Mouse (Mus musculus): ENCODE measurements around the gene Hapln4. TPM values are rescaled to one million over a fixed set of nuclear protein-coding genes. Genes with fewer than 3 reads are reported as not detected.
"Not testable (repeated sequence)": the region's sequence is repeated elsewhere in the genome, so short reads cannot be mapped to it uniquely, and the experiment has no call there.

Hapln4 gene
- polyA plus RNA-seq (2015; fragmentation: Nextera tagmentation; extraction: Ambion mirVana): 0.05 and 0.06 TPM in 2 replicates

DNA sequence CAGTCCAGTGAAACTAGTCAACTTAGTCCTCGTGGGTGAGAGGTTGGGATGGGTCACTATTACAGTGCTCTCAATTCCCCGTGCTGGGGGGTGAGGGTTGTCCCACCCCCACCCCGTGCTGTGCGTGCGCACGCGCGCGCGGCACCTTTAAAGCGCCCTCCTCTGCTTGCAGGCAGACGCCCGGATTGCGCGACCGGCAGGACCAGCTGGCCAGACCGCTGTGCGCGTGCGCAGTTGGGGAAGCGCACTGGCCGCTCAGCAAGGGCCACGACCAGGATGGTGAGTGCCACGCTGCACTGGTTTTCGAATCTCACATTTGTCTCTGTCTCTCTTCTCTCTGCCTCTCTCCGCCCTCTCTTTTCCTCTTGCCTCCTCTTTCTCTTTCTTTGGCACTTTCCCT, at the start of gene Hapln4:
Gene Hapln4, plus strand, starts transcription at position 173 of the 400 bp plus-strand sequence.
- H3K27me3 ChIP-seq: peaks cover 76% of the 10 kb centered on the region
- H3K9me3 ChIP-seq (replicated peaks): no peaks in the 10 kb centered on the region
- no peak for ATAC-seq (ENCODE audit: insufficient read depth)
- peak within 1 kb of the TSS; percentile 40 for H3K4me3 ChIP-seq (replicated peaks)
- H3K27ac ChIP-seq (replicated peaks): no peak within 1 kb of the TSS
- no peak within 1 kb of the TSS for H3K9ac ChIP-seq
- H3K36me3 ChIP-seq (replicated peaks): no peaks in the 10 kb centered on the region
- WGBS (ENCODE audit: insufficient replicate concordance): 1% methylated on average over 26 of the region's 26 CpGs
- peak within 1 kb of the TSS; percentile 62 for H3K4me2 ChIP-seq
- peaks cover 22% of the 10 kb centered on the region for H3K4me1 ChIP-seq (replicated peaks)

DNA sequence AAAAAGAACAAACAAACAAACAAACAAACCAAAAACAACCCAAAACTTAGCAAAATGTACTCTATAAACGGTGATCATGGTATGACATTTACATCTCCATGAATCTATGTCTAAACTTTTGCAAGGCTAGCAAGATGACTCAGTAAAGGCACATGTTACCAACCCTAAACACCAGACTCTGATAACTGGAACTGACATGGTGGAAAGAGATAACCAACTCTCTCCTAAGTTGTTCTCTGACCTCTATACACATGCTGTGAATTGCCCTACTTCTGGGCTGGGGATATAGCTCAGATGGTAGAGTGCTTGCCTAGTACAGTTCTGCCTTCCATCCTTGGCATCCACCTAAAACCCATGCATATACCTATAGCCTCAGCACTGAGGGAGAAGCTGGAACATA, 45.3 kb upstream of the Hapln4 start:
- peaks cover 56% of the 10 kb centered on the region for H3K4me1 ChIP-seq (replicated peaks)
- no peaks in the 10 kb centered on the region for H3K27me3 ChIP-seq
- peak overlapping the region; percentile 45 for H3K4me2 ChIP-seq
- H3K9me3 ChIP-seq (replicated peaks): no peaks in the 10 kb centered on the region
- H3K36me3 ChIP-seq (replicated peaks): peaks cover 37% of the 10 kb centered on the region
- H3K4me3 ChIP-seq (replicated peaks): no peak overlapping the region
- no peak overlapping the region for H3K9ac ChIP-seq
- ATAC-seq (ENCODE audit: insufficient read depth): peak; percentile 40
- WGBS (ENCODE audit: insufficient replicate concordance): 49% methylated on average over 1 of the region's 1 CpGs
- H3K27ac ChIP-seq (replicated peaks): peak overlapping the region; percentile 81

GRCm38 (mm10) chr8:70041885-70042546, 41.2 kb upstream of the Hapln4 start:
- no peaks in the 10 kb centered on the region for H3K9me3 ChIP-seq (replicated peaks)
- H3K4me1 ChIP-seq (replicated peaks): peaks cover 65% of the 10 kb centered on the region
- H3K27ac ChIP-seq (replicated peaks): peak overlapping the region; percentile 89
- peak overlapping the region; percentile 99 for H3K4me3 ChIP-seq (replicated peaks)
- ATAC-seq (ENCODE audit: insufficient read depth): peak; percentile 47
- H3K27me3 ChIP-seq: no peaks in the 10 kb centered on the region
- H3K36me3 ChIP-seq (replicated peaks): peaks cover 13% of the 10 kb centered on the region; the same call in 1 of the 2 replicates
- under 1% methylated on average over 47 of the region's 47 CpGs for WGBS (ENCODE audit: insufficient replicate concordance)
- peak overlapping the region; percentile 94 for H3K4me2 ChIP-seq
- H3K9ac ChIP-seq: peak overlapping the region; percentile 97

DNA sequence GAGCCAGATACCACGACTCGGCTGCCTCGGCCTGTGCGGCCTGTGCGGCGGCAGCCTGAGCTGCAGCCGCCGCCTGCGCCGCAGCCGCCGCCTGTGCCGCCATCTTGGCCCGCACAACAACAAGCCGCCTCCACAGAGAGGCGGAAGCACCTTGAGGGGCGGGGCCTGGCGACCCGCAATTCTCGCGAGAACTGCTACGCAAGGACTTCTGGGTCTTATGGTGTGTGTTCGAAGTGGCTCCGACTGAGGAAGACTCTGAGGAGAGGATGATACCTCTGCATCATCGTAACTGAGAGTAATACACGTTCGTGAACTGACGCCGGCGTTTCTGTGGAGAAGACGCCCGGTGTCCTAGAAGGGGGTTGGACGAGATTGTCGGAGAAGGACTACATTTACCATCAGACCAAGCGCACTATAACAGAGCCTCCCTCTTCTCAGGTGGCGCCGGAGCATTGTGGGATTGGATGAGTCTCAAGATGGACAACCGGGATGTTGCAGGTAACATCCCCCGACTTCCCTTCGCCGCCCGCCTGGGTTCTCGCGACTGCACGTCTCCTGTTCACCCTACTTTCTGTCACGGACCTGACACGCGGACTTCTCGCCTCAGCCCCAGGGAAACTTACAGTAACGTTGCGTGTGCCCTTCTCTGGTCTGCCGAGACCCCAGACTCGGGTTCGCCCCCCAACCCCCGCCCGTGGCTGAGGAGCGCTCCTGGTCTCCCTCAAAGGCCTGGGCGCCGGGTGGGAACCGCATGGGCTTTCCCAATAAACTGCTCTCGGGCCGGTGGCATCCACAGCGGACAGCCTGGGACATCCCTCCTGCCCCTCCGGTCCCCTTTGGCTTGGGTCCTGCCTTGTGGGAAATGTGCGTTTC, 40.4 kb upstream of the Hapln4 start, which contains the start of the genes Mau2 and Sugp1:
Gene Mau2, minus strand, starts transcription at position 152 of the 873 bp plus-strand sequence.
Gene Sugp1, plus strand, starts transcription at position 231 of the 873 bp plus-strand sequence.
- peak within 1 kb of the TSS; percentile 97 for H3K9ac ChIP-seq
- WGBS (ENCODE audit: insufficient replicate concordance): under 1% methylated on average over 65 of the region's 65 CpGs
- H3K9me3 ChIP-seq (replicated peaks): no peaks in the 10 kb centered on the region
- peak within 1 kb of the TSS; percentile 99 for H3K4me3 ChIP-seq (replicated peaks)
- no peaks in the 10 kb centered on the region for H3K27me3 ChIP-seq
- 0 out of 2 replicates have a peak, but pooled peaks cover 8% of the 10 kb centered on the region for H3K36me3 ChIP-seq (replicated peaks)
- ATAC-seq (ENCODE audit: insufficient read depth): peak; percentile 92
- H3K4me1 ChIP-seq (replicated peaks): peaks cover 57% of the 10 kb centered on the region
- H3K4me2 ChIP-seq: peak within 1 kb of the TSS; percentile 94
- H3K27ac ChIP-seq (replicated peaks): peak within 1 kb of the TSS; percentile 89

GRCm38 (mm10) chr8:70043996-70044395, 39.3 kb upstream of the Hapln4 start:
- H3K9ac ChIP-seq: peak overlapping the region; percentile 97; the same call in 1 of the 2 replicates
- no peaks in the 10 kb centered on the region for H3K27me3 ChIP-seq
- ATAC-seq (ENCODE audit: insufficient read depth): no peak
- peak overlapping the region; percentile 99 for H3K4me3 ChIP-seq (replicated peaks)
- peak overlapping the region; percentile 94 for H3K4me2 ChIP-seq
- 71% methylated on average over 5 of the region's 5 CpGs for WGBS (ENCODE audit: insufficient replicate concordance)
- no peaks in the 10 kb centered on the region for H3K9me3 ChIP-seq (replicated peaks)
- peaks cover 16% of the 10 kb centered on the region; the same call in 1 of the 2 replicates for H3K36me3 ChIP-seq (replicated peaks)
- no peak overlapping the region for H3K27ac ChIP-seq (replicated peaks)
- peaks cover 46% of the 10 kb centered on the region for H3K4me1 ChIP-seq (replicated peaks)

- no peak overlapping the region for H3K4me3 ChIP-seq (replicated peaks)
- H3K4me2 ChIP-seq: no peak overlapping the region
- no peak overlapping the region for H3K9ac ChIP-seq
- H3K27ac ChIP-seq (replicated peaks): no peak overlapping the region
- peaks cover 54% of the 10 kb centered on the region for H3K36me3 ChIP-seq (replicated peaks)
- H3K4me1 ChIP-seq (replicated peaks): peaks cover under 1% of the 10 kb centered on the region; the same call in 1 of the 2 replicates
- H3K27me3 ChIP-seq: no peaks in the 10 kb centered on the region
- ATAC-seq (ENCODE audit: insufficient read depth): no peak
- H3K9me3 ChIP-seq (replicated peaks): no peaks in the 10 kb centered on the region
Measured at GRCm38 (mm10) chr8:70049662-70050061, 33.6 kb upstream of the Hapln4 start.

DNA sequence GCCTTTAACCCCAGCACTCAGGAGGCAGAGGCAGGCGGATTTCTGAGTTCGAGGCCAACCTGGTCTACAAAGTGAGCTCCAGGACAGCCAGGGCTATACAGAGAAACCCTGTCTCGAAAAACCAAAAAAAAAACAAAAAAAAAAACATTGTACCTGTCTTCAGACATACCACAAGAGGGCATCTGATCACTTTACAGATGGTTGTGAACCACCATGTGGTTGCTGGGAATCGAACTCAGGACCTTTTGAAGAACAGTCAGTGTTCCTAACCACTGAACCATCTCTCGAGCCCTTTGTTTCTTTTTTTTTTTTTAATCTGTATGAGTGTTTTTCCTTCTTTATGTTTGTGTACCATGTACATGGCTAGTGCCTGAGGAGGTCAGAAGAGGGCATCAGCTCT, 32.8 kb upstream of the Hapln4 start:
- not testable (repeated sequence) for H3K27me3 ChIP-seq; H3K4me1 ChIP-seq (replicated peaks); H3K9ac ChIP-seq; ATAC-seq (ENCODE audit: insufficient read depth); H3K4me2 ChIP-seq; H3K9me3 ChIP-seq (replicated peaks); H3K27ac ChIP-seq (replicated peaks); H3K4me3 ChIP-seq (replicated peaks)
- peaks cover 61% of the 10 kb centered on the region for H3K36me3 ChIP-seq (replicated peaks)
- 78% methylated on average over 5 of the region's 5 CpGs for WGBS (ENCODE audit: insufficient replicate concordance)

GRCm38 (mm10) chr8:70057721-70058120, 25.5 kb upstream of the Hapln4 start:
- H3K4me3 ChIP-seq (replicated peaks): no peak overlapping the region
- H3K4me1 ChIP-seq (replicated peaks): no peaks in the 10 kb centered on the region
- H3K36me3 ChIP-seq (replicated peaks): peaks cover 86% of the 10 kb centered on the region
- no peak overlapping the region for H3K4me2 ChIP-seq
- H3K9ac ChIP-seq: no peak overlapping the region
- no peaks in the 10 kb centered on the region for H3K9me3 ChIP-seq (replicated peaks)
- no peak for ATAC-seq (ENCODE audit: insufficient read depth)
- no peak overlapping the region for H3K27ac ChIP-seq (replicated peaks)
- WGBS (ENCODE audit: insufficient replicate concordance): 72% methylated on average over 1 of the region's 1 CpGs
- no peaks in the 10 kb centered on the region for H3K27me3 ChIP-seq

DNA sequence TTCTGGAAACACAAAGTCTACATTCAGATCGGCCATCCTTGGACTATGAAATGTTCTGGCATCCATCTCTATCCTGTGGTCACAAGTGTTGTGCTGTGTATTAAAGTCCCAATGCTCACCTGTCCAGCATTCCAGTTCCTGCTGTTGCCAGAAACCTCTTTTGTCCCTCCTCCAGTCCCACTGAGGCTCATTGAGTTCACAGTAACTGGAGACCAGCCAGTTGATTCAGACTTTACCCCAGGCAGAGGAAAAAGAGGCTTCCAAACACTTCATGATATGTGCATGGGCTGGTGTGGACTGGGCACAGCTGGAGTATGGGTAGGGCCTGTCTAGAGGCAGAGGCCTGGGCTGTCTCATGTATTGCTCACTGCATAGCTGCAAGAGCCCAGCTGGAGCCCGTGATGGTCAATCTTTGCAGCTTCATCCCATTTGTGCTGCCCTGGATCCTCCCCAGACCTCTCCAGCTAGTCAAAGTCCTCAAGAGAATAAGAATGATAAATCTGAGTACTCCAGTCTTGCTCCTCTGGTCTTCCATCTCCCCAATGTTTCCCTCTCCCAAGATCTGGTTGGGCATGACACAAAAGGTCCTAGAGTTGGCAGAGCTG, 11.3 kb upstream of the Hapln4 start:
- no peak for ATAC-seq (ENCODE audit: insufficient read depth)
- Histone ChIP-seq H3K4me1 (replicated peaks) (peaks cover 14% of the 10 kb centered on the region), H3K36me3 (replicated peaks) (peaks cover 34% of the 10 kb centered on the region), H3K9ac (no peak overlapping the region), H3K4me3 (replicated peaks) (no peak overlapping the region), H3K27ac (replicated peaks) (no peak overlapping the region), H3K4me2 (0 out of 2 replicates have a peak overlapping the region, but pooled peaks have one; percentile 65), H3K27me3 (0 out of 2 replicates have a peak, but pooled peaks cover 3% of the 10 kb centered on the region), H3K9me3 (replicated peaks) (no peaks in the 10 kb centered on the region)
- 74% methylated on average over 2 of the region's 2 CpGs for WGBS (ENCODE audit: insufficient replicate concordance)

DNA sequence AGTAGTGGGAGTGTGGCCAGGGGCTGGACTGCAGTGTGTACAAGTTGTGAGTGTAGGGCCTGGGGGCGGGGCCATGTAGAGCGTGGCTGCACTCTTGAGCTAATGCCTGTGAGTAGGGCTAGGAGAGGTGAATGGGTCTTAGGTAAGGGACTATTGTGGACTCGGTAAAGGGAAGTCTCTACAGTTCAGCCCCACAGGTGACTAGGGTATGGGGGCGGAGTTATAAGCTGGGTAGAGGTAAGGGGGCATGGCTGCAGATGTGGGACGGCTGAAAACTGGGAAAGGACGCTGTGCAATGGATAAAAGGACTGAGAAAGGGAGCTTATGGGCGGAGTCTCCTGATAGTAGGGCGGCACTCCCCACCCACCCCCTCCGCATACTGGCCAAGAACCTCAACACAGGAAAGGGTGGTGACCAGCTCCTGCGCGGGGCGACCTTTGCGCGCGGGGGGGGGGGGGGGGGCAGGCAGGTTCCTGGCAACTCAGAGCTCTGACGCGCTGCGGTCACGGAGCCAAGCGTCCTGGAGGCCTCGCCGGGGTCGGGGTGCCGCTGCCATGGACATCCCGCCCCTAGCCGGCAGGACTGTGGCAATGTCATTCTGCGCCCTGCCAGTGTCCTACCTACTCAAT, 10.7 kb upstream of the Hapln4 start, which contains the start of gene Tm6sf2:
Gene Tm6sf2, plus strand, starts transcription at position 484 of the 629 bp plus-strand sequence.
- H3K9me3 ChIP-seq (replicated peaks): no peaks in the 10 kb centered on the region
- H3K36me3 ChIP-seq (replicated peaks): peaks cover 28% of the 10 kb centered on the region
- H3K9ac ChIP-seq: no peak within 1 kb of the TSS
- peak within 1 kb of the TSS; percentile 65 for H3K4me2 ChIP-seq
- WGBS (ENCODE audit: insufficient replicate concordance): 11% methylated on average over 22 of the region's 27 CpGs
- no peak within 1 kb of the TSS for H3K27ac ChIP-seq (replicated peaks)
- H3K27me3 ChIP-seq: 0 out of 2 replicates have a peak, but pooled peaks cover 3% of the 10 kb centered on the region
- peak; percentile 71 for ATAC-seq (ENCODE audit: insufficient read depth)
- H3K4me3 ChIP-seq (replicated peaks): peak within 1 kb of the TSS; percentile 29
- H3K4me1 ChIP-seq (replicated peaks): peaks cover 14% of the 10 kb centered on the region

Data from liver, embryonic 15.5 days (tissue).